Mouse (Mus musculus) forebrain, embryonic 14.5 days (tissue): ENCODE results near the gene Dnajc5. TPM values are rescaled to one million over a fixed set of nuclear protein-coding genes. Genes with fewer than 3 reads are reported as not detected.
A peak's percentile ranks its signal among the peaks of the same experiment; 100 is the strongest.
"Not testable (repeated sequence)": the region's sequence is repeated elsewhere in the genome, so short reads cannot be mapped to it uniquely, and the experiment has no call there.

ENCODE experiments used
- ATAC-seq: fragments of 200-750 bp; cut with Nextera tagmentation; 2 replicates; pipeline ENCODE4 v1.8.0; 2017; ENCODE audit warnings: mild to moderate bottlenecking, moderate library complexity
- DNase-seq: peaks from one replicate; pipeline ENCODE4 v3.0.0-alpha.2; 2015; ENCODE audit warnings: low spot score
- H3K27ac ChIP-seq: fragments of 300-500 bp; sonication (generic); 2 replicates; pipeline ENCODE4 v1.5.1; 2014; ENCODE audit warnings: low read depth, mild to moderate bottlenecking, control low read depth, low read length, moderate library complexity
- H3K27me3 ChIP-seq: fragments of 300-500 bp; sonication (generic); replicated peaks from 2 replicates; pipeline ENCODE4 v1.6.1; 2014; ENCODE audit warnings: low read length, control low read depth, mixed read lengths; ENCODE audit not compliant: control insufficient read depth, insufficient read depth
- H3K36me3 ChIP-seq: fragments of 300-500 bp; sonication (generic); 2 replicates; pipeline ENCODE4 v1.6.1; 2014; ENCODE audit warnings: low read length, control low read depth; ENCODE audit not compliant: control insufficient read depth, insufficient read depth
- H3K4me1 ChIP-seq: fragments of 300-500 bp; sonication (generic); 2 replicates; pipeline ENCODE4 v1.6.1; 2014; ENCODE audit warnings: antibody characterized with exemption, low read length, control low read depth; ENCODE audit not compliant: control insufficient read depth, insufficient read depth
- H3K4me2 ChIP-seq: fragments of 300-500 bp; sonication (generic); 2 replicates; pipeline ENCODE4 v1.6.1; 2014; ENCODE audit warnings: mild to moderate bottlenecking, control low read depth, low read length
- H3K4me3 ChIP-seq: fragments of 300-500 bp; sonication (generic); 2 replicates; pipeline ENCODE4 v1.5.1; 2014; ENCODE audit warnings: low read depth, low read length, control low read depth
- H3K9ac ChIP-seq: fragments of 300-500 bp; sonication (generic); 2 replicates; pipeline ENCODE4 v1.6.1; 2014; ENCODE audit warnings: mild to moderate bottlenecking, low read length, control low read depth, moderate library complexity
- H3K9me3 ChIP-seq: fragments of 300-500 bp; sonication (generic); replicated peaks from 2 replicates; pipeline ENCODE4 v1.6.1; 2016; ENCODE audit warnings: low read length, control low read depth, mixed read lengths; ENCODE audit not compliant: control insufficient read depth
- WGBS: fragments of 180-500 bp; shearing (Covaris S2); extraction: QIAGEN DNeasy Blood & Tissue Kit; methylation state at CpG from one replicate; pipeline ENCODE4 v1.1.7; 2014; 5-methylcytosine and 5-hydroxymethylcytosine counted together
- polyA plus RNA-seq: library from polyadenylated mRNA; unstranded; fragments of >200 nt; fragmentation: Nextera tagmentation; extraction: Ambion mirVana; gene quantifications from 2 replicates; pipeline ENCODE4 v1.2.1, GENCODE M21; 2014

Gene Dnajc5
- polyA plus RNA-seq, 1 experiment from 2014 or later: 127 TPM

DNA sequence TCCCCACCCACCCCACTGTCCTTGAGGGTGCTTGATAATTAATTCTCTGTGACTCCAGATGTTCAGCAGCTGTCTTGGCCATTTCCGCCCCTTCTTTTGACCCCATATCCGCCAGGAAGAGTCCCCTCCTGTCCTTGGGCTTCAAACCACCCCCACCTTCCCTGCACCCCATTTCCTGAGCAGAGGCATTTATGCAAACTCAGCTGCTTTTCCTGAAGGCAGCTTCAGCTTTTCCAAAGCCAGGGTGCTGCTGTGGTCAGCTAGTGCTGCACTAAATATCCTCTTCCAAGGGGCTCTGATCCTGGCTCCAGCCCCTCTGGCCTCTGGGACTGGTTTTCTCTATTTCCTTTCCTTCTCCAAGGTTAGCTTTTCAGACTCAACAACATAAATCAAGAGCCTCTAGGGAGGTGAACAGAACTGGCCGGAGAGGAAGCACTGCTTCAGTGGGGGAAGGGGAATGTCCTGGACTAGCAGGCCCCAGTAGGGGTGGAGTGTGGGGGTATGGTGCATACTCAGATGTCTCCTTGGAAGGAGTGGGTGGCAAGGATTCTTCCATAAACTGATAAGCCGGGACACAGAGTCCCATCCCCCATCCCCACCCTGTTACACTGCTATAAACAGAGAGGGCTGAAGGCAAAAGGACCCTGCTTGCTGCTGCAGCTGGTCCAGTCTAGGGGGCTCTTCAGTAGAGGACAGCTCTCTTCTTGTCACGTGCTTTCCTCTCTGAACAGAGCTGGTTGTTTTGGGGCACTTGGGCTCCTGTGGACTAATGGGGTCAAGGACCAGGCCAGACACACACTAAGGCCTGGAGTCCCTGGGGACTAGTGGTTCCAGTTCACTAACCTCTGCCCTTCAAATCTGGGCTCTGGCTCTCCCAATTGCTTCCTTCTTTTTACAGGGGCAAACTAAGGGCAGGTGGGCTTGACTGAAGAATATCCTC is 32.7 kb upstream of the Dnajc5 start:
- Histone ChIP-seq H3K27me3 (no peaks in the 10 kb centered on the region), H3K9ac (no peak overlapping the region), H3K9me3 (no peaks in the 10 kb centered on the region), H3K4me2 (no peak overlapping the region), H3K4me3 (no peak overlapping the region), H3K4me1 (no peaks in the 10 kb centered on the region), H3K27ac (no peak overlapping the region), H3K36me3 (no peaks in the 10 kb centered on the region)
- ATAC-seq (no peak), DNase-seq (no peak)
- 55% methylated on average over 5 of the region's 5 CpGs for WGBS

DNA sequence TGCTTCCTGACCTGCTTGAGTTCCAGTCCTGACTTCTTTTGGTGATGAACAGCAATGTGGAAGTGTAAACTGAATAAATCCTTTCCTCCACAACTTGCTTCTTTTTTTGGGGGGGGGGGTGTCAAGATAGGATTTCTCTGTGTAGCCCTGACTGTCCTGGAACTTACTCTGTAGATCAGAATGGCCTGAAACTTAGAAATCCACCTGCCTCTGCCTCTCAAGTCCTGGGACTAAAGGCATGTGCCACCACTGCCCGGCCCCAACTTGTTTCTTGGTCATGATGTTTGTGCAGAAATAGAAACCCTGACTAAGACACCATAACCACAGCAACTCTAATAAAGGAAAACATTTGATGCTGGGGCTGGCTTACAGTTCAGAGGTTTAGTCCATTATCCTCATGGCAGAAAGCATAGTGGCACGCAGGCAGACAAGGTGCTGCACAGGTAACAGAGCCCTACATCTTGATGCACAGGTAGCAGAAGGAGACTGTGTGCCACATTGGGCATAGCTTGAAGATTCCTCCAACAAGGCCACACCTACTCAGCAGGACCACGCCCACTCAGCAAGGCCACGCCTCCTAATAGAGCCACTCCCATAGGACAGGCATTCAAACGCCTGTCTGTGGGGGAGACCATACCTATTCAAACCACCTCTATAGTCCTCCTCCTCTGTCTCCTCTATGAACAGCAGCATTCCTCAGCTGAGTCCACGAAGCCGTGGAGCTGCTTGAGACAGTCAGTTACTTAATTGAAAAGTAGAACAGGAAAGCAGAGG is 28.7 kb upstream of the Dnajc5 start:
- Histone ChIP-seq H3K9ac (no peak overlapping the region), H3K27me3 (no peaks in the 10 kb centered on the region), H3K4me1 (0 out of 2 replicates have a peak, but pooled peaks cover 2% of the 10 kb centered on the region), H3K27ac (no peak overlapping the region), H3K36me3 (no peaks in the 10 kb centered on the region), H3K4me3 (no peak overlapping the region), H3K4me2 (no peak overlapping the region), H3K9me3 (no peaks in the 10 kb centered on the region)
- ATAC-seq (no peak), DNase-seq (no peak)
- WGBS: 22% methylated on average over 7 of the region's 7 CpGs

DNA sequence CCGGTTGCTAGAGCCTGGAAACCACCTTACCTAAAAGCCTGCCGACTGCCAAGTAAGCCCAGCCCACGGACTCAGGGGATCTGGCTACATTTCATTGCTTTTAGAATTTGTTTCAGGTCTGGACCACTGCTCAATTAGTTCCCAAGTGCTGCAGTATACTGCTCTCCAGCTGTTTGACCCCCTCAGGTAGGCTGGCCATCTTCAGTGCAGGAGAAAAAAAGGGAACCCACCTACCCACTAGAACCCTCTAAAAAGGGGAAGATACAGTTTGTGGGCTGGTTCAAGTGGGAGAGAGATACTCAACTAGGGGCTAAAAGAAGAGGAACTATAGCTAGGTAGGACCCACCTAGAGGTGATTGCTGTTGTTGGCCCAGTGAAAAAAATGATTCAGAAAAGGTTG is 28.1 kb upstream of the Dnajc5 start:
- H3K9ac ChIP-seq: no peak overlapping the region
- H3K27me3 ChIP-seq: no peaks in the 10 kb centered on the region
- 46% methylated on average over 3 of the region's 3 CpGs for WGBS

DNA sequence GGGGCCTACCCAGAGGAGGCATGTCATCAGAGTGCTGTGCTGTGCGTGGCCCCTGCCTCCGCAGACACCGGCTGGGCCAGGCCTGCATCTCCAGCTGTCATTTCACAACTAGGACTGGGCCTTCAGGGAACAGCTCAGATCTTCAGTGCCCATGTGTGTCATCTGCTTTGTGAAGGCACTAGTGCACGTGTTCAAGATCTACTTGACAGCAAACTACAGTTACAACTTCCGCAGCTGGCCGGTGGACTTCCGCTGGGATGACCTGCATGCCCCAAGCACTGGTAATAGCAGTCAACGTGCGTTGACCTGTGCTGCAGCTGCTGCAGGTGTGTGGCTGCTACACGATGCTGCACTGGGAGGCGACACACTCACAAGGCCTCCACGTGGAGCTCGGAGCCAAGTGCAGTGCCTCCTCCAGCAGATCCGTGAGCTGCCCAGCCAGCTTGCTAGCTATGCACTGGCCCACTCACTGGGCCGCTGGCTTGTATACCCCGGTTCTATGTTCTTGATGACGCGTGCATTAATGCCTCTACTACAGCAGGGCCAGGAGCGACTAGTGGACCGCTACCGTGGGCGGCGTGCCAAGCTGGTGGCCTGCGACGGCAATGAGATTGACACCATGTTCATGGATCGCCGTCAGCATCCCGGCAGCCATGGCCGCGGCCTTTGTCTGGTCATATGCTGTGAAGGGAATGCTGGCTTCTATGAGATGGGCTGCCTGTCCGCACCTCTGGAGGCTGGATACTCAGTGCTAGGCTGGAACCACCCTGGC is 26.9 kb upstream of the Dnajc5 start, which contains the start of gene Abhd16b:
Gene Abhd16b, plus strand, starts transcription at position 51 of the 772 bp plus-strand sequence.
- Histone ChIP-seq H3K4me2 (no peak within 1 kb of the TSS), H3K27me3 (no peaks in the 10 kb centered on the region), H3K27ac (no peak within 1 kb of the TSS), H3K4me3 (no peak within 1 kb of the TSS), H3K9ac (no peak within 1 kb of the TSS), H3K36me3 (no peaks in the 10 kb centered on the region), H3K9me3 (no peaks in the 10 kb centered on the region), H3K4me1 (peaks cover 7% of the 10 kb centered on the region)
- DNase-seq (no peak), ATAC-seq (no peak)
- 84% methylated on average over 31 of the region's 31 CpGs for WGBS

More for the DNA sequence above, 28.1 kb upstream of the Dnajc5 start:
- ATAC-seq (no peak), DNase-seq (no peak)
- 0 out of 2 replicates have a peak, but pooled peaks cover 2% of the 10 kb centered on the region for H3K4me1 ChIP-seq
- no peak overlapping the region for H3K4me2 ChIP-seq
- no peaks in the 10 kb centered on the region for H3K36me3 ChIP-seq
- H3K27ac ChIP-seq: no peak overlapping the region
- no peak overlapping the region for H3K4me3 ChIP-seq
- H3K9me3 ChIP-seq: no peaks in the 10 kb centered on the region

DNA sequence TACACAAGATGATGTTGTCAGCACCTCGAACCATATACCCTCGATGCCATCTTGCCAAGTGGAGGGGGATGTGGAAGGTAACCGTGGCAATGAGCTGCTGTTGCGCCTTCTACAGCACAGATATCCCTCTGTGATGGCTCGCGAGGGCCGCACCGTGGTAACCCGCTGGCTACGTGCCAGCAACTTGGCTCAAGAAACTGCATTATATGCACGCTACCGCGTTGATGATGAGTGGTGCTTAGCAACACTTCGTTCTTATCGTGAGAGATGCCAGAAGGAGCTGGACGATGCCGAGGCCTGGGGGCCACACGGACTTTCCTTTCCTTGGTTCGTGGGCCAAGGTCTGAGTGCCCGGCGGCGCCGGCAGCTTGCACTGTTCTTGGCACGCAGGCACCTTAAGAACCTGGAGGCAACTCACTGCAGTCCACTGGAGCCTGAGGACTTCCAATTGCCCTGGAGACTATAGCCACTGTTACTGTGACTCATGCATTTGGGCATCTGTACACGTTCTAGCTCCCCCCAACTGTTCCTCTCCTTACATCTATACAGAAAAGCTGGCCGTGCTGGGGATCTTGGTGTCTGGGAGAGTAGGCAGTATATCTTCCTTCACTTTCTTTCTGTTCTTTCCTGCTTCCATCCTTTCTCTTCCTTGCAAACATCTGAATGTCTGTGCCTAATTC is 25.9 kb upstream of the Dnajc5 start:
- Histone ChIP-seq H3K4me2 (no peak overlapping the region), H3K4me1 (peaks cover 7% of the 10 kb centered on the region), H3K9me3 (no peaks in the 10 kb centered on the region), H3K27me3 (no peaks in the 10 kb centered on the region), H3K27ac (no peak overlapping the region), H3K4me3 (no peak overlapping the region), H3K9ac (no peak overlapping the region), H3K36me3 (no peaks in the 10 kb centered on the region)
- DNase-seq (no peak), ATAC-seq (no peak)
- 67% methylated on average over 26 of the region's 26 CpGs for WGBS

DNA sequence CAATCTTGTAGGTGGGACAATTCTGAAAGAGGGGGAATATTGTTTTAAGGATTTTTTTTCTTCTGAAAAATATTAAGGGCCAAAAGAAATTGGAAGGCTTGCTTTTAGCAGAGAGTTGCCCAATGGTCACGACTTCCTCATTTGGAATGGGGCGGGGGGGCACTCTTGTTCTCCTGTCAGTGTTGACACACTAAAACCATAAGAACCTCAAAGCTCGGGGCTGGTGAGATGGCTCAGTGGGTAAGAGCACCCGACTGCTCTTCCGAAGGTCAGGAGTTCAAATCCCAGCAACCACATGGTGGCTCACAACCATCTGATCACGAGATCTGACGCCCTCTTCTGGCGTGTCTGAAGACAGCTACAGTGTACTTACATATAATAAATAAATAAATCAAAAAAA is 24.4 kb upstream of the Dnajc5 start:
- 72% methylated on average over 8 of the region's 8 CpGs for WGBS

DNA sequence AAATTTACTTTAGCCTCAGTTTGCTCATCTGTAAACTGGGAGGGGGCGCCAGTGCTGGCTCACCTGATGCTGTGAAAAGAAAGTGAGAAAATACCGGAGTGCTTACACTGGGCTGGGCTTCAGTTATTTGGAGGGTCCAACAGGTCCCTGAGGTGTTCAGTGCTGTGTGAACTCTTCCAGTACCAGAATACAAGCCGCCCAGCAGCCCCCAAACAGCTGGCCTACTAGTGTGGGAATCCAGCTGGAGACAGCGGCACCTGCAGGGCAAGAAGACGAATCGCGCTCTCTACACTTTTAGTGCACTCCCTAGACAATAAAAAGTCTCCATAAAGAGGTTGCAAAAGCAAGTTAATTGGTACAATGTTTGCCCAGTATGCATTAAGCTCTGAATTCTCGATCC is 24.0 kb upstream of the Dnajc5 start:
- Histone ChIP-seq H3K9me3 (no peaks in the 10 kb centered on the region), H3K9ac (peak overlapping the region; percentile 58), H3K36me3 (peaks cover 13% of the 10 kb centered on the region), H3K27ac (peak overlapping the region; percentile 70), H3K4me3 (peak overlapping the region; percentile 92), H3K4me1 (peaks cover 7% of the 10 kb centered on the region), H3K27me3 (no peaks in the 10 kb centered on the region), H3K4me2 (peak overlapping the region; percentile 69)
- DNase-seq: peak; percentile 72
- peak; percentile 19 for ATAC-seq
- WGBS: 10% methylated on average over 8 of the region's 8 CpGs

More for the DNA sequence above, 24.4 kb upstream of the Dnajc5 start:
- H3K4me3 ChIP-seq, H3K9me3 ChIP-seq, H3K4me1 ChIP-seq, ATAC-seq, H3K9ac ChIP-seq, H3K27ac ChIP-seq, H3K36me3 ChIP-seq, H3K27me3 ChIP-seq, DNase-seq: not testable (repeated sequence)
- H3K4me2 ChIP-seq: peak overlapping the region; percentile 69; the same call in 1 of the 2 replicates
